Mouse (Mus musculus) MEL (cell line): ENCODE results near the gene Gga3. TPM values are rescaled to one million over a fixed set of nuclear protein-coding genes. Genes with fewer than 3 reads are reported as not detected.

ENCODE experiments used
- DNase-seq: peaks from one replicate; pipeline ENCODE4 v3.0.0; 2011; ENCODE audit warnings: low read depth, low spot score
- H3K27ac ChIP-seq: 2 replicates; pipeline ENCODE4 v1.5.1; 2012; ENCODE audit warnings: low read depth, mild to moderate bottlenecking, control low read depth, low read length, moderate library complexity; ENCODE audit not compliant: control insufficient read depth
- H3K27me3 ChIP-seq, 2 experiments: fragments of 150-350 bp in 1 of 2; sonication (generic) in 1 of 2; 2 replicates each; pipeline ENCODE4 v1.6.1; 2012; ENCODE audit warnings: low read length in 2 of 2, mild to moderate bottlenecking in 2 of 2, improper control_type of control experiment in 1 of 2, moderate library complexity in 1 of 2; ENCODE audit not compliant: insufficient read depth in 2 of 2, control insufficient read depth in 1 of 2
- H3K36me3 ChIP-seq, 2 experiments: 2 replicates each; pipeline ENCODE4 v1.6.1; 2012 to 2014; ENCODE audit warnings: low read length in 2 of 2, improper control_type of control experiment in 1 of 2, inconsistent platforms in 1 of 2, mild to moderate bottlenecking in 1 of 2; ENCODE audit not compliant: insufficient read depth in 2 of 2, control insufficient read depth in 1 of 2
- H3K4me1 ChIP-seq, 2 experiments: fragments of 150-350 bp in 1 of 2; sonication (generic) in 1 of 2; 2 replicates each; pipeline ENCODE4 v1.6.1; 2012; ENCODE audit warnings: low read length in 2 of 2, improper control_type of control experiment in 1 of 2, mild to moderate bottlenecking in 1 of 2; ENCODE audit not compliant: insufficient read depth in 2 of 2, control insufficient read depth in 1 of 2
- H3K4me3 ChIP-seq, 2 experiments: fragments of 150-350 bp in 1 of 2; sonication (generic) in 1 of 2; 2 replicates each; pipeline ENCODE4 v1.5.1; 2012; ENCODE audit warnings: low read depth in 2 of 2, low read length in 2 of 2, mild to moderate bottlenecking in 2 of 2, moderate library complexity in 2 of 2, control low read depth in 1 of 2, improper control_type of control experiment in 1 of 2; ENCODE audit not compliant: control insufficient read depth in 1 of 2, insufficient read depth in 1 of 2
- H3K79me2 ChIP-seq: 2 replicates; pipeline ENCODE4 v1.6.1; 2012; ENCODE audit warnings: mild to moderate bottlenecking, low read length, moderate library complexity; ENCODE audit not compliant: control insufficient read depth, poor library complexity, insufficient read depth
- H3K9ac ChIP-seq: 2 replicates; pipeline ENCODE4 v1.6.1; 2012; ENCODE audit warnings: low read depth, mild to moderate bottlenecking, control low read depth, low read length, moderate library complexity; ENCODE audit not compliant: control insufficient read depth, poor library complexity, severe bottlenecking
- H3K9me3 ChIP-seq: fragments of 150-350 bp; sonication (generic); replicated peaks from 2 replicates; pipeline ENCODE4 v1.6.1; 2012; ENCODE audit warnings: mild to moderate bottlenecking, low read length, improper control_type of control experiment, moderate library complexity; ENCODE audit not compliant: insufficient read depth
- CTCF ChIP-seq, 3 experiments: IDR thresholded peaks in 2 of 3; conservative IDR thresholded peaks in 1 of 3; 2 replicates each; pipeline ENCODE4 v1.5.1; 2011 to 2012; ENCODE audit warnings: low read length in 3 of 3, low read depth in 2 of 3, mild to moderate bottlenecking in 2 of 3, improper control_type of control experiment in 1 of 3, inconsistent platforms in 1 of 3, mixed read lengths in 1 of 3, moderate library complexity in 1 of 3; ENCODE audit not compliant: control insufficient read depth in 1 of 3, insufficient read depth in 1 of 3, poor library complexity in 1 of 3, severe bottlenecking in 1 of 3
- GABPA ChIP-seq: IDR thresholded peaks from 2 replicates; pipeline ENCODE4 v1.6.1; 2012; ENCODE audit warnings: low read depth, mild to moderate bottlenecking, inconsistent platforms, low read length, improper control_type of control experiment, moderate library complexity
- KAT2A ChIP-seq: conservative IDR thresholded peaks from 2 replicates; pipeline ENCODE4 v1.6.1; 2012; ENCODE audit warnings: low read depth, low read length, improper control_type of control experiment, inconsistent platforms
- MAFK ChIP-seq: IDR thresholded peaks from 2 replicates; pipeline ENCODE4 v1.6.1; 2011; ENCODE audit warnings: low read depth, mild to moderate bottlenecking, low read length, improper control_type of control experiment, borderline replicate concordance
- MYB ChIP-seq: IDR thresholded peaks from 2 replicates; pipeline ENCODE4 v1.6.1; 2011; ENCODE audit warnings: mild to moderate bottlenecking, low read depth, low read length, improper control_type of control experiment
- MYC ChIP-seq: IDR thresholded peaks from 2 replicates; pipeline ENCODE4 v1.6.1; 2011; ENCODE audit warnings: low read depth, mild to moderate bottlenecking, low read length, improper control_type of control experiment, moderate library complexity
- POLR2A ChIP-seq, 2 experiments: IDR thresholded peaks; 2 replicates each; pipeline ENCODE4 v1.6.1; 2011 to 2012; ENCODE audit warnings: low read length in 2 of 2, mild to moderate bottlenecking in 2 of 2, control low read depth in 1 of 2, improper control_type of control experiment in 1 of 2, low read depth in 1 of 2, moderate library complexity in 1 of 2; ENCODE audit not compliant: control insufficient read depth in 1 of 2, insufficient read depth in 1 of 2, poor library complexity in 1 of 2
- POLR2AphosphoS2 ChIP-seq: IDR thresholded peaks from 2 replicates; pipeline ENCODE4 v1.6.1; 2011; ENCODE audit warnings: low read length, improper control_type of control experiment
- SIN3A ChIP-seq: IDR thresholded peaks from 2 replicates; pipeline ENCODE4 v1.6.1; 2012; ENCODE audit warnings: low read length, improper control_type of control experiment, inconsistent platforms
- TAL1 ChIP-seq: IDR thresholded peaks from 2 replicates; pipeline ENCODE4 v1.6.1; 2012; ENCODE audit warnings: mild to moderate bottlenecking, inconsistent platforms, low read length, moderate library complexity, mixed read lengths
- USF2 ChIP-seq, 2 experiments: IDR thresholded peaks; 2 replicates each; pipeline ENCODE4 v1.6.1; 2011 to 2012; ENCODE audit warnings: improper control_type of control experiment in 2 of 2, low read length in 2 of 2, borderline replicate concordance in 1 of 2, inconsistent platforms in 1 of 2, low read depth in 1 of 2, mild to moderate bottlenecking in 1 of 2; ENCODE audit not compliant: insufficient read depth in 1 of 2
- ZKSCAN1 ChIP-seq: IDR thresholded peaks from 2 replicates; pipeline ENCODE4 v1.6.1; 2012; ENCODE audit warnings: low read depth, mild to moderate bottlenecking, inconsistent platforms, low read length, improper control_type of control experiment, moderate library complexity
- ZMIZ1 ChIP-seq: IDR thresholded peaks from 2 replicates; pipeline ENCODE4 v1.6.1; 2012; ENCODE audit warnings: low read depth, mild to moderate bottlenecking, inconsistent platforms, low read length, improper control_type of control experiment, moderate library complexity
- ZNF384 ChIP-seq: IDR thresholded peaks from 2 replicates; pipeline ENCODE4 v1.6.1; 2012; ENCODE audit warnings: low read depth, mild to moderate bottlenecking, inconsistent platforms, low read length, improper control_type of control experiment
- polyA plus RNA-seq, 2 experiments: library from polyadenylated mRNA; stranded (reverse) in 1 of 2; unstranded in 1 of 2; fragments of >175 nt in 1 of 2; fragments of >200 nt in 1 of 2; gene quantifications; 2 replicates each; pipeline versions ENCODE4 v1.2.1 to v1.2.4; 2012; ENCODE audit warnings: low replicate concordance in 2 of 2, low read depth in 1 of 2; ENCODE audit not compliant: insufficient read length in 2 of 2, insufficient read depth in 1 of 2, missing spikeins in 1 of 2
- total RNA-seq: library from RNA; depleted of rRNA; stranded (reverse); fragments of 300-350 nt; gene quantifications from 2 replicates; pipeline ENCODE4 v1.2.3, GENCODE M21; 2012

Gene Gga3
- total and polyA plus RNA-seq, 3 experiments, result 28.6 to 59.9 TPM; not detected in 1

DNA sequence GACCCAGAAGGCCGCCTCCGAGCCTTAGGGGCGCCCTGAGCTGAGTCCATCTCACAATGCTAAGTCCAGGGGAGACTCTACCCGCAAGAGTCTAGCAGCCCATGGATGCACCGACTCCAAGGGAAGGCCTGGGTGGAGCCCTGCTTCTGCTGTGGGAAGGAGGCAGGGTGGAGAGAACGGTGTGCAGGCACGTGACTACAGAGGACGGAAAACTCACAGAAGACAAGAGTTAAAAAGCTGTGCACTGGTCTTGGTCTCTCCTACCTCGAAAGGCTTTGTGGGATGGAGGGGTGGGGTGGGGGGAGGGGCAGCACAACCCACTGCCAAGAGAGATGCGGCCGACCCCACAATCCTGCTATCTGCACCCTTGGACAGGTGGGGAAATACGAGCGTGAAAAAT is 40.5 kb upstream of the Gga3 start:
- H3K36me3 ChIP-seq, result peaks cover 10 to 32% of the 10 kb centered on the region in 2 experiments
- H3K27ac ChIP-seq, result no peak overlapping the region
- peaks cover 11 to 34% of the 10 kb centered on the region in 2 experiments for H3K4me1 ChIP-seq
- no peak for DNase-seq
- H3K4me3 ChIP-seq, result no peak overlapping the region
- H3K9me3 ChIP-seq, result no peaks in the 10 kb centered on the region
- no peak overlapping the region for H3K9ac ChIP-seq
- TF ChIP-seq POLR2A (IDR thresholded peaks at IDR 0.05; ENCODE audit: control insufficient read depth in 1 of 2, insufficient read depth in 1 of 2, low read depth in 1 of 2, low read length in 2 of 2, poor library complexity in 1 of 2), result peak in 1 of 2 experiments; percentile 10; a peak in 1 of 4 replicates
- TF ChIP-seq ZMIZ1, result no peak
- TF ChIP-seq, all 39 proteins: peak for 1
- no peaks in the 10 kb centered on the region for H3K79me2 ChIP-seq
- H3K27me3 ChIP-seq, result no peaks in the 10 kb centered on the region

DNA sequence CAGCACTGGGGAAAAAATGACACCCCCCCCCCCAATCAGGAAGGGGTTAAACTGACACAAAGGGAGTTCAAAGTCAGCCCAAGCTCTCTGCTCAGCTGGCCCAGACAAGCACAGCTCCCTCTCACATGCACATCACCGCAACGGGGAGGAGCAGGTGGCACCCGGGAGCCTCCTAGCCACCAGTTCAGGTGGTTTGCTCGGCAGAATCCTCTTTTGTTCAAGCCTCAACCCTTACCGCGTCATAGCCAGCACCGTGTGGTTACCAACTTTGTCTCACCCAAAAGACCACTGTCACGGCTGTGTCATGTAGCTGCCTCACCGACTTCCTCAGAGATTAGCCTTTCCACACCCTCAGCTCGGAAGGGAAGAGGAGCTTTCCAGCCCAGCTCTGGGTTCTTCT is 39.4 kb upstream of the Gga3 start:
- Histone ChIP-seq H3K4me3 (no peak overlapping the region), H3K4me1 (peaks cover 16 to 38% of the 10 kb centered on the region in 2 experiments), H3K36me3 (peaks cover 7 to 35% of the 10 kb centered on the region in 2 experiments), H3K27me3 (no peaks in the 10 kb centered on the region), H3K9me3 (no peaks in the 10 kb centered on the region), H3K79me2 (no peaks in the 10 kb centered on the region), H3K27ac (no peak overlapping the region), H3K9ac (no peak overlapping the region)
- DNase-seq, result peak; percentile 55
- TF ChIP-seq ZKSCAN1 (no peak), MYB (no peak), MYC (no peak), CTCF (IDR thresholded peaks at IDR 0.05 in 2 of 3, conservative IDR thresholded peaks at IDR 0.05 in 1 of 3; ENCODE audit: control insufficient read depth in 1 of 3, insufficient read depth in 1 of 3, low read depth in 2 of 3, low read length in 3 of 3, poor library complexity in 1 of 3, severe bottlenecking in 1 of 3) (no peak), USF2 (IDR thresholded peaks at IDR 0.05; ENCODE audit: borderline replicate concordance in 1 of 2, insufficient read depth in 1 of 2, low read depth in 1 of 2, low read length in 2 of 2) (no peak), POLR2AphosphoS2 (no peak; the same call in 1 of the 2 replicates), SIN3A (no peak), MAFK (no peak), ZMIZ1 (no peak), GABPA (no peak), KAT2A (no peak)

GRCm38 (mm10) chr11:115642705-115643104 is 38.9 kb upstream of the Gga3 start:
- Histone ChIP-seq H3K36me3 (peaks cover 7 to 35% of the 10 kb centered on the region in 2 experiments), H3K9ac (no peak overlapping the region), H3K4me3 (no peak overlapping the region), H3K27me3 (no peaks in the 10 kb centered on the region), H3K9me3 (no peaks in the 10 kb centered on the region), H3K27ac (no peak overlapping the region; the same call in 1 of the 2 replicates), H3K79me2 (no peaks in the 10 kb centered on the region), H3K4me1 (peaks cover 16 to 38% of the 10 kb centered on the region in 2 experiments)
- no peak for TF ChIP-seq TAL1
- TF ChIP-seq ZNF384, result 0 out of 2 replicates have a peak, but pooled peaks have one; percentile 17
- DNase-seq, result no peak
